Mouse (Mus musculus) kidney, embryonic 14.5 days (tissue): ENCODE results near the gene Ccdc130. TPM values are rescaled to one million over a fixed set of nuclear protein-coding genes. Genes with fewer than 3 reads are reported as not detected.

Experiments used
- ATAC-seq: fragments of 200-750 bp; cut with Nextera tagmentation; 2 replicates; pipeline ENCODE4 v1.8.0; 2017; ENCODE audit warnings: moderate number of reproducible peaks, mild to moderate bottlenecking, moderate TSS enrichment, moderate library complexity; ENCODE audit not compliant: low FRiP score, low TSS enrichment
- H3K27ac ChIP-seq: fragments of 300-500 bp; sonication (generic); 2 replicates; pipeline ENCODE4 v1.5.1; 2014; ENCODE audit warnings: low read depth, mild to moderate bottlenecking, low read length, moderate library complexity, mixed read lengths
- H3K27me3 ChIP-seq: fragments of 300-500 bp; sonication (generic); 2 replicates; pipeline ENCODE4 v1.6.1; 2014; ENCODE audit warnings: mild to moderate bottlenecking, low read length; ENCODE audit not compliant: control insufficient read depth, insufficient read depth
- H3K36me3 ChIP-seq: fragments of 300-500 bp; sonication (generic); 2 replicates; pipeline ENCODE4 v1.6.1; 2014; ENCODE audit warnings: low read length, mixed read lengths; ENCODE audit not compliant: control insufficient read depth, insufficient read depth
- H3K4me1 ChIP-seq: fragments of 300-500 bp; sonication (generic); 2 replicates; pipeline ENCODE4 v1.6.1; 2014; ENCODE audit warnings: low read length, mixed read lengths; ENCODE audit not compliant: control insufficient read depth, insufficient read depth
- H3K4me2 ChIP-seq: fragments of 300-500 bp; sonication (generic); replicated peaks from 2 replicates; pipeline ENCODE4 v1.6.1; 2014; ENCODE audit warnings: low read depth, mild to moderate bottlenecking, low read length
- H3K4me3 ChIP-seq: fragments of 300-500 bp; sonication (generic); 2 replicates; pipeline ENCODE4 v1.5.1; 2014; ENCODE audit warnings: mild to moderate bottlenecking, low read length
- H3K9ac ChIP-seq: fragments of 300-500 bp; sonication (generic); 2 replicates; pipeline ENCODE4 v1.6.1; 2014; ENCODE audit warnings: low read depth, mild to moderate bottlenecking, low read length, moderate library complexity
- H3K9me3 ChIP-seq: fragments of 300-500 bp; sonication (generic); 2 replicates; pipeline ENCODE4 v1.6.1; 2016; ENCODE audit warnings: low read length; ENCODE audit not compliant: control insufficient read depth
- WGBS: fragments of 180-500 bp; shearing (Covaris S2); extraction: QIAGEN DNeasy Blood & Tissue Kit; methylation state at CpG from one replicate; pipeline ENCODE4 v1.1.7; 2014; 5-methylcytosine and 5-hydroxymethylcytosine counted together
- polyA plus RNA-seq: library from polyadenylated mRNA; unstranded; fragments of >200 nt; fragmentation: Nextera tagmentation; extraction: Ambion mirVana; gene quantifications from 2 replicates; pipeline ENCODE4 v1.2.1, GENCODE M21; 2014

The Ccdc130 gene
- polyA plus RNA-seq, 1 experiment from 2014 or later = 15.4 TPM

DNA sequence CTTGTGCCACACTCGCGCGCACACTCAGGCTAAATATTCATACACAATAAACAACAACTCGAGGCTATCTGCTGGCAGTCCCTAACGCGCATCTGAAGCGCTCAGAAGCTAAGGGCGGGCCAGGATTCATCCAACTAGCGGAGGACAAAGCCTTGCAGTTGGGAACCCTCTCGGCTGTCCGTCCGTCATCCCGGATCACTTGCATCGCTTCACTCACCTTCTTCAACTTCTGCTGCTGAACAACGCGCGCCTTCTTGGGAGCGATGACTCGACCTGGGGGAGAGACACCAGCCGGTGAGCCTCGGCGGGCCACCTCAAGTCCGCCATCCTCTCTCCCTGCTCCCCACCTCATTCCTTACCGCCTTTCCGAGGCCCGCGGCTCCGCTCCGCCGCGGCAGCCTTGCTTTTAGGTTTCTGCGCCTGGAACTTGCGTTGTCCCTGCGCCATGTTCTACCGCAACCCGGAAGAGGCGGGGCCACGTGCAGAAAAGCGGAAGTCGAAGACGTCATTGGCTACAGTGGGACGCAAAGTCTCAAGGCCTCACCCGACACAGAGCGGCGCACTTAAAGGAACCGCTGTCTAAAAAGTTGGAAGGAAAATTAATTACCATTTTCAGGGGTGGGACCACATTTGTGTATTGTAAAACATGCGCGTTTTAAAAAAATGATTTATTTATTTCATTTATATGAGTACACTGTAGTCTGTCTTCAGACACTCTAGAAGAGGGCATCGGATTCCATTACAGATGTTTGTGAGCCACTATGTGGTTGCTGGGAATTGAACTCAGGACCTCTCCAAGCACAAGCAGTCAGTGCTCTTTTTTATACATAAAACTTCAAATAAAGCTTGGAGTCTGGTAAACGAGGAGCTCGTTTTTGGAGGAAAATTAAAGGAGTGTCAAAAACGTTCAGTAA is 20.7 kb downstream of the Ccdc130 start, which contains the start of gene D8Ertd738e:
Gene D8Ertd738e (minus strand): TSS at position 463 of the 914 bp plus-strand sequence.
- 4% methylated on average over 52 of the region's 52 CpGs for WGBS
- Histone ChIP-seq H3K4me1 (0 out of 2 replicates have a peak, but pooled peaks cover 3% of the 10 kb centered on the region), H3K36me3 (peaks cover 68% of the 10 kb centered on the region), H3K4me3 (peak within 1 kb of the TSS; percentile 89), H3K27ac (peak within 1 kb of the TSS; percentile 73), H3K9me3 (no peaks in the 10 kb centered on the region), H3K27me3 (no peaks in the 10 kb centered on the region), H3K4me2 (peak within 1 kb of the TSS; percentile 65), H3K9ac (peak within 1 kb of the TSS; percentile 92)
- ATAC-seq = peak; percentile 92

DNA sequence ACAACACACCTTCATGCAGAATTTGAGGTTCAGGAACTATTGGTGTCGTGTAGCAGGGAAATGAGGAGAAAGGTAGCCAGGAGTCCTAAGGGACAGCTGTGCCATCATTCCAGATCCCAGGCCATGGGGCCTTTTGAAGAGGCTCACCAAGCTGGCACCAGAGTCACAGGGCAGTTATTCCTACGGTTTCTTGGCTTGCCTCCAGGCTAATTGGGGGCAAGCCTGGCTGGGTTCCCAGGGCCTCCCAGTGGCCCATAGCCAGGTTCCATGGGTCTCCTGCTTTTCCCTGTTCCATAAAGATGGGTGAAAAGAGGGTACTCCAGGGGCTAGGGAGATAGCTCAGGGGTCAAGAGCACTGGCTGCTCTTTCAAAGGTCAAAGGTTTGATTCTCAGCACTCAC is 28.4 kb downstream of the Ccdc130 start:
- Histone ChIP-seq H3K4me2 (no peak overlapping the region), H3K27me3 (no peaks in the 10 kb centered on the region), H3K4me3 (no peak overlapping the region), H3K4me1 (no peaks in the 10 kb centered on the region), H3K36me3 (peaks cover 29% of the 10 kb centered on the region), H3K9me3 (no peaks in the 10 kb centered on the region), H3K27ac (no peak overlapping the region), H3K9ac (no peak overlapping the region)
- no peak for ATAC-seq
- 74% methylated on average over 2 of the region's 2 CpGs for WGBS

DNA sequence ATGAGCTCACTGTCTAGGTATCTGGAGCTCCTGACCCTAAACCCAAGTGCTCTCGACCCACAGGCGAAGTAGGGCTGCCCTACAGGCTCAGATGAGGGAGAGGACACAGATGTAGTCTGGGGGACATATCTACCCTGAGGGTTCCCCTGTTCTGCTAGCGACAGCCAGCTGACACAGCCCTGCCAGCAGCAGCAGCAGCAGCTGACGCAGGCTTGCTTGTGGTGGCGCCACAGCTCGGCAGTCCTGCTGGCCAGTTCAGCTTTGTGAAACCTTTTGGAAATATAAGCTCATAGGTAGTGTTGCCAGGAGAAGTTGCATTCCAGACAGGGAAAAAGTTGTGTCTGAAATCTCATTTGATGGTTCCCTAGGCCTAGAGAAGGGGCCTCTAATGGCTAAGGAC is 29.0 kb downstream of the Ccdc130 start:
- no peaks in the 10 kb centered on the region for H3K27me3 ChIP-seq
- H3K4me3 ChIP-seq = no peak overlapping the region
- no peak overlapping the region for H3K9ac ChIP-seq
- H3K9me3 ChIP-seq = no peaks in the 10 kb centered on the region
- ATAC-seq = no peak
- H3K4me2 ChIP-seq = no peak overlapping the region
- peak overlapping the region; percentile 30; the same call in 1 of the 2 replicates for H3K27ac ChIP-seq
- WGBS = 59% methylated on average over 6 of the region's 6 CpGs
- H3K36me3 ChIP-seq = peaks cover 22% of the 10 kb centered on the region
- peaks cover under 1% of the 10 kb centered on the region for H3K4me1 ChIP-seq

DNA sequence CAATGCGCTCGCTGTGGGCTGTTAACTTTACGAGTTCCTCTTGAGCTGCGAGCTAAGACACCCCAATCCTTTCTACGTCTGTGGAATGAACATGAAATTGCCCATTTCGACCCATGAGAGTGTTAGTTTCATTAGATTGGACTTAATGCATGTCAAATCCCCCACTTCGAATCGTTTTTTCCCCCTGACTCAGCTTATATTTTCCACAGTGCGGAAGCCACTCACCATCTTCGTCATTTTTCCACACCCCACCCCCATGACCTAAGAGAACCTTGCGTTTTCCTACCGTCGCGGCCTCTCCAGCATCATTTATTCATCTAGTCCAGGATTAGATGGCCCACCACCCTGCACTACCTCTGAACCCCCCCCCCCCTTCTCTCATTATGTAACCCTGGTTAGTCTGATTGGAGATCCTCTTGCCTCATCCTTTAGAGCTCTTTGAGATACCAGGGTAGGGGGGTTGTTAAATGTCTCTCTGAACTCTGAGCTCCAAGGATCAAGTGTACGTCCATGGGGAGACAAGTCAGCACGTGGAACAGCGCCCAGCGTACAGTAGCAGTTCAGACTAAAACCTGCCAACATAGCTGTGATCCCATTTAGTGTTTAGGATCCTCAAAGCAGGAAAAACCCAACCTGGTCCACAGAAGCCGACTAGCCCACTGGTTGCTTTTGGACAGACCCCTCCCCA is 32.5 kb downstream of the Ccdc130 start:
- Histone ChIP-seq H3K27ac (peak overlapping the region; percentile 71), H3K4me3 (peak overlapping the region; percentile 94), H3K9me3 (no peaks in the 10 kb centered on the region), H3K36me3 (peaks cover 14% of the 10 kb centered on the region; the same call in 1 of the 2 replicates), H3K27me3 (no peaks in the 10 kb centered on the region), H3K4me2 (peak overlapping the region; percentile 53), H3K4me1 (peaks cover 12% of the 10 kb centered on the region), H3K9ac (peak overlapping the region; percentile 52)
- WGBS = 12% methylated on average over 19 of the region's 19 CpGs
- ATAC-seq = peak; percentile 0; the same call in 1 of the 2 replicates

DNA sequence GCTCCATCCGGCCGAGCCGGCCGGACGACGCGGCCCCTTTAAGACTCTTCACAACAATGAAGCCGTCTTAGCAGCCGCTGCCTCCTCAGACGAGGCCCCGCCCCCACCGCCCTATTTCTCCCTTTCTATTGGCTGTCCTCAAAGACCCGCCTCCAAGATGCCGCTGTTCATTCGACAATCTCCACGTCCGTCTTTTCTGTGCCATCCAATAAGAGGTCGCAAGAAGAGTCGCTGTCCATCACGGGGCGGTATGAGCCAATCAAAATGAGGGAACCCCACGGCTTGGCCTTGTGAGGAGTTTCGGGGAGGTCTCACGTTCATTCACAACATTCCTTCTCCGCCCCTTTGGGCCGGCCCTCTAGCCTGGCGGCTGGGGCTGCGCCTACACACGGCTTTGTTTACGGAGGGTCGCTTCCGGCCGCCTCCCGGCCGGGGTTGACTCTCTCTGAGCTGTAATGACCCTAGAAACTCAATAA is 33.1 kb downstream of the Ccdc130 start, which contains the start of gene Zswim4:
Gene Zswim4 (minus strand): TSS at position 58 of the 476 bp plus-strand sequence.
- peak within 1 kb of the TSS; percentile 94 for H3K4me3 ChIP-seq
- peak within 1 kb of the TSS; percentile 71 for H3K27ac ChIP-seq
- peak; percentile 98 for ATAC-seq
- peaks cover 18% of the 10 kb centered on the region; the same call in 1 of the 2 replicates for H3K36me3 ChIP-seq
- peaks cover 12% of the 10 kb centered on the region for H3K4me1 ChIP-seq
- H3K4me2 ChIP-seq = peak within 1 kb of the TSS; percentile 83
- peak within 1 kb of the TSS; percentile 94 for H3K9ac ChIP-seq
- H3K27me3 ChIP-seq = no peaks in the 10 kb centered on the region
- no peaks in the 10 kb centered on the region for H3K9me3 ChIP-seq
- under 1% methylated on average over 35 of the region's 35 CpGs for WGBS

DNA sequence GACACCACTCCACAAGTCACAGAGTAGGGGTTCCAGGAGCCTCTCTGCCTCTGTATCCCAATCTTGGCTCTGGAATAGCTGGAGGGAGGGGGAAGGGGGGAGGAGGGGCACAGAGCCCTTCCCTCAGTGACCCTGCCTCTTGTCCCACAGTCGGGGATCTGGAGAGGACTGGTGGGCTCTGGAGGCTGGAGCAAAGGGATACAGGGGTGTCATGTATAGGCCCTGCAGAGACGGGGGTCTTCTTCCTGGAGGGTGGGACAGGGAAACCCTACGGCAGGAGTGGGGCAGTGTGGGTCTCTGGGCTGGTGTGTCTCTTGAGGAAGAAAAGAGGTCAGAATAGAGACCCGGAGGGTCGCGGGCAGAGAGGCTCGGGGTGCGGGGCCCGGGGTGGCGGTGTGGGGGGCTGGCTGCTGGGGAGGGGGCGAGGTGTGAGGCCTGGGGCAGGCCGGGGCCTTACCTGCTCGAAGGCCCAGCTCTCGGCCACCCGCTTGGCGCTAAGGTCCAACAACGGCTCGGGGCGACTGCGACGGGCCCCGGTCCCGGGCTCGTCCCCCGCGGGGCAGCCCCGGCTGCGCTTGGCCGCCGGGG is 33.7 kb downstream of the Ccdc130 start:
- 1% methylated on average over 19 of the region's 30 CpGs for WGBS
- Histone ChIP-seq H3K9ac (peak overlapping the region; percentile 94), H3K4me1 (peaks cover 12% of the 10 kb centered on the region), H3K27me3 (no peaks in the 10 kb centered on the region), H3K36me3 (peaks cover 23% of the 10 kb centered on the region; the same call in 1 of the 2 replicates), H3K4me3 (peak overlapping the region; percentile 94), H3K27ac (peak overlapping the region; percentile 69; the same call in 1 of the 2 replicates), H3K4me2 (peak overlapping the region; percentile 83), H3K9me3 (no peaks in the 10 kb centered on the region)
- ATAC-seq = peak; percentile 40; the same call in 1 of the 2 replicates

DNA sequence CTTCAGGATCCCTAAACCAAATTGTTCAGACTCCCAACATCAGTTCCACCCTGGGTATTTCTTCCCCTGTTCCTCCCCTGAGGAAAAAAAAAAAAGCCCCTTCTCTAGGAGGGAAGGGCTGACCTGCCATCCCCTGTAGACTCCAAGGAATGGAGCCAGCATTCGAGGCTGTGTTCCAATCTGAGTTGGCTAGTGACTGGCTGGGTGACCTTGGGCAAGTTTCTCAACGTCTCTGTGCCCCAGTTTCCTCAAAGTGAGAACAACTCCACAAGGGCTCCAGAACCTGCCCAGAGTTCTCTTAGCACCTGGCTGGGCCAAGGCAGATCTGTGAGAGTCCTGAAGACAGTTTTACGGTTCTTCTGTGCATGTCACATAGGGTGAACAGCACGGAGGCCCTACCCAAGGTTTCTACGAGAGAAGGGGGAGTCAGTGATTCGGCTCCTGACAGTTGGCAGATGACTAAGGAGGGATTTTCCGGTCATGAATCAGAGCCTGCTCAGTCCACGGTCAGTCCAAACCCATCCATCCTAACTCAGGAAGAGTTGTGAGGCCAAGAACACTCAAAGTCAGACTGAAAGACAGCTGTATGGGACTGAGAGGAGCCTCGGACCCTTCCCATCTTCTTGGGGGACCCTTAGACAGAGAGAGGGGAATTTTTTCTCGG is 34.3 kb downstream of the Ccdc130 start:
- peaks cover 12% of the 10 kb centered on the region for H3K4me1 ChIP-seq
- 11% methylated on average over 10 of the region's 10 CpGs for WGBS

DNA sequence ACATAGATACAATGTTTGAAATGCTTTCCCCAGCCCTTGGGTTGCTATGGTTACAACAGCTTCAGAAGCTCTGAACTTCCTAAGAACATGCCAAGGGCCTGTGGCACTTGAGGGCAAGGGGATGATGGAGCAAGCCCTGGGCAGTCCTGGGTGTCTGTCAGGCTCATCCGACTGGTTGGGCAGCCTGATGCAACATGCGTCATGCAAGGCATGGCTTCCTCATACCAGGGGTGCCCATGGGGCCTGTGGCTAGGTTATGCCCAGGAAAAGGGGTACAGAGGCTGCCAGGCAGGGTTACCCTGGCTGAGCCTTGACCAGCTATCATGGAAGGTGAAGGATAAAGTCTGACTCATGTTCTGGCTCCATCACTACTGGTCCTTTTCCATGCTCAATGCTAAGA is 37.1 kb downstream of the Ccdc130 start:
- no peak overlapping the region for H3K4me3 ChIP-seq
- H3K4me2 ChIP-seq = no peak overlapping the region
- H3K4me1 ChIP-seq = peaks cover 12% of the 10 kb centered on the region
- no peak for ATAC-seq
- 93% methylated on average over 2 of the region's 2 CpGs for WGBS
- no peaks in the 10 kb centered on the region for H3K27me3 ChIP-seq
- H3K9me3 ChIP-seq = no peaks in the 10 kb centered on the region
- no peak overlapping the region for H3K27ac ChIP-seq
- H3K36me3 ChIP-seq = peaks cover 56% of the 10 kb centered on the region
- no peak overlapping the region for H3K9ac ChIP-seq

More for the DNA sequence above, 34.3 kb downstream of the Ccdc130 start:
- Histone ChIP-seq H3K4me3 (peak overlapping the region; percentile 94), H3K27me3 (no peaks in the 10 kb centered on the region), H3K27ac (peak overlapping the region; percentile 69; the same call in 1 of the 2 replicates), H3K36me3 (peaks cover 30% of the 10 kb centered on the region), H3K9me3 (no peaks in the 10 kb centered on the region), H3K9ac (peak overlapping the region; percentile 94), H3K4me2 (peak overlapping the region; percentile 83)
- no peak for ATAC-seq
